Mouse (Mus musculus): Measurements from ENCODE around the gene Lin37. TPM values are rescaled to one million over a fixed set of nuclear protein-coding genes. Genes with fewer than 3 reads are reported as not detected.

The Lin37 gene
- polyA plus RNA-seq, 1 experiment from 2014 or later = 40.8 TPM

DNA sequence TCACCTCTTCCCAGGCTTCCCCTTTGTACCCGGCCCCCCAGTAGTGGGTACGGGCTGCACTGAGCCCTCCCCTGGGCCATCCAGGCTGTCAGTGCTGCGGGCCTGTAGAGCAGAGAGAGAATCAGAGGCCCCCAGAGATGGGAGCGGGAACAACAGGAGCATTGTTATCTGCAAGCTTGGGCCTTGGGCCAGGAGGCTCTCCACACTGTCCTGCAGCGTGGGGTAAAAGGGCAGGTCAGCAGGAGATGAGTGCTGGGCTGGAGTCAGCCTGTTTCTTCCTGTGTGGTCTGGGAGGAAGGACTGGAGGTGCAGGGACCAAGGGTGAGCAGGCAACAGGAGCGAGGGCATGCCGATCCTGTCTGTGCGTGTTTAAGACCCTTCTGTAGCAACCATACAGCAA lies 26.7 kb downstream of the Lin37 start:
- H3K27me3 ChIP-seq (ENCODE audit: insufficient read depth, low read length) = no peaks in the 10 kb centered on the region
- H3K36me3 ChIP-seq (ENCODE audit: insufficient read depth, low read length) = peaks cover 19% of the 10 kb centered on the region; the same call in 1 of the 2 replicates
- no peak overlapping the region for H3K9ac ChIP-seq (ENCODE audit: low read depth, low read length)
- H3K9me3 ChIP-seq (replicated peaks; ENCODE audit: low read length) = no peaks in the 10 kb centered on the region
- WGBS = 32% methylated on average over 8 of the region's 8 CpGs
- DNase-seq (ENCODE audit: low spot score) = peak; percentile 41
- TF ChIP-seq CTCF (IDR thresholded peaks at IDR 0.05; ENCODE audit: low read depth) = no peak
- no peak overlapping the region for H3K4me3 ChIP-seq (replicated peaks; ENCODE audit: low read depth, low read length)
- H3K27ac ChIP-seq = no peak overlapping the region
- H3K4me2 ChIP-seq (ENCODE audit: low read length) = no peak overlapping the region
- peaks cover 7% of the 10 kb centered on the region; the same call in 1 of the 2 replicates for H3K4me1 ChIP-seq (replicated peaks; ENCODE audit: insufficient read depth, low read length)
- ATAC-seq (replicated peaks; ENCODE audit: low FRiP score, low read depth) = peak; percentile 45; the same call in 1 of the 2 replicates

DNA sequence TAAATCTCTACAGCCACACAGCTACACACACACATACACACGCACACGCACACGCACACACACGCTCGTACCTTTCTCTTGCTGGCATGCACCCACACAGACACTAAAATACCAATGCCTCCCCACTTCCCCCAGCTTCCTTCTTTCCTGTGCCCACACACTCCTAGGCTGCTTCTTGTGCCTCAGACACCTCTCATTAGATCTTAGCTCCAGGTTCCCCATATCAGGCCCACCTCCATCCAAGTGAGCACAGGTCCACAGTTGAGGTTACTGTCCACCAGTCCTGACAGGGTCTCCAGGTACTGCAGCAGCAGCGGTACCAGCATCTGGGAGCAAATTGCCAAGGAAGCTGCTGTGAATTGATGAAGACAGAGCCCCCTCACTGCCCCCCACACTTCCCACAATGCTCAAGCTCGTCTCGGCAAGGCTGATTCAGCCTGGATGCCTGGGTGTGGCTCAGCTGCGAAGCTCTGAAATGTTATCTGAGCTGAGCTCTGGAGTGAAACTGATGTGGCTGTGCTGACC lies 28.3 kb downstream of the Lin37 start:
- Histone ChIP-seq H3K9ac (ENCODE audit: low read depth, low read length) (no peak overlapping the region), H3K36me3 (ENCODE audit: insufficient read depth, low read length) (peaks cover 21% of the 10 kb centered on the region; the same call in 1 of the 2 replicates)
- 79% methylated on average over 9 of the region's 9 CpGs for WGBS

DNA sequence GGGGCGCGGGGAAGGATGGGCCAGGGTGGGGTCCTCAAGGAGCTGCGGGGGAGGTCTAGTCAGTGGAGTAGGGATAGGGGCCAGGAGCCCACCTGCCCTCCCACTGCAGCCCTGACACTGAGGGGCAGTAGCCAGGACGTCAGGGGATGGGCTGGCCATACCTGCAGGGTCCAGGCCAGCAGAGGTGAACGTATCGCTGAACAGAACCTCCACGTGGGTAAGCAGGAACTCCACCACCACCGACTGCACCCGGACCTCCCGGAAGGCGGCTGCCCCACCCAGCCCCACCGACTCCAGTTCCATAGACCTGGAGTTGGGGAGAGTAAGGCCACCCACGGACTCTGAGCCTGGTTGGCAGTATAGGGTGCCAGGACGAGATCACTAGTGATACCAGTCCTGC lies 32.7 kb downstream of the Lin37 start:
- Histone ChIP-seq H3K27me3 (ENCODE audit: insufficient read depth, low read length) (no peaks in the 10 kb centered on the region), H3K4me1 (replicated peaks; ENCODE audit: insufficient read depth, low read length) (peaks cover 15% of the 10 kb centered on the region; the same call in 1 of the 2 replicates), H3K4me2 (ENCODE audit: low read length) (no peak overlapping the region; the same call in 1 of the 2 replicates), H3K36me3 (ENCODE audit: insufficient read depth, low read length) (peaks cover 36% of the 10 kb centered on the region), H3K9ac (ENCODE audit: low read depth, low read length) (peak overlapping the region; percentile 46; the same call in 1 of the 2 replicates), H3K9me3 (replicated peaks; ENCODE audit: low read length) (no peaks in the 10 kb centered on the region), H3K4me3 (replicated peaks; ENCODE audit: low read depth, low read length) (no peak overlapping the region), H3K27ac (no peak overlapping the region)
- DNase-seq (ENCODE audit: low spot score) = no peak
- TF ChIP-seq CTCF (IDR thresholded peaks at IDR 0.05; ENCODE audit: low read depth) = no peak
- 67% methylated on average over 14 of the region's 14 CpGs for WGBS
- ATAC-seq (replicated peaks; ENCODE audit: low FRiP score, low read depth) = peak; percentile 19; the same call in 1 of the 2 replicates

More for the DNA sequence above, 28.3 kb downstream of the Lin37 start:
- H3K4me1 ChIP-seq (replicated peaks; ENCODE audit: insufficient read depth, low read length) = peaks cover 13% of the 10 kb centered on the region; the same call in 1 of the 2 replicates
- H3K27me3 ChIP-seq (ENCODE audit: insufficient read depth, low read length) = no peaks in the 10 kb centered on the region
- no peak for TF ChIP-seq CTCF (IDR thresholded peaks at IDR 0.05; ENCODE audit: low read depth)
- ATAC-seq (replicated peaks; ENCODE audit: low FRiP score, low read depth) (no peak), DNase-seq (ENCODE audit: low spot score) (no peak)
- H3K4me3 ChIP-seq (replicated peaks; ENCODE audit: low read depth, low read length) = no peak overlapping the region
- no peak overlapping the region for H3K4me2 ChIP-seq (ENCODE audit: low read length)
- H3K9me3 ChIP-seq (replicated peaks; ENCODE audit: low read length) = no peaks in the 10 kb centered on the region
- no peak overlapping the region for H3K27ac ChIP-seq

DNA sequence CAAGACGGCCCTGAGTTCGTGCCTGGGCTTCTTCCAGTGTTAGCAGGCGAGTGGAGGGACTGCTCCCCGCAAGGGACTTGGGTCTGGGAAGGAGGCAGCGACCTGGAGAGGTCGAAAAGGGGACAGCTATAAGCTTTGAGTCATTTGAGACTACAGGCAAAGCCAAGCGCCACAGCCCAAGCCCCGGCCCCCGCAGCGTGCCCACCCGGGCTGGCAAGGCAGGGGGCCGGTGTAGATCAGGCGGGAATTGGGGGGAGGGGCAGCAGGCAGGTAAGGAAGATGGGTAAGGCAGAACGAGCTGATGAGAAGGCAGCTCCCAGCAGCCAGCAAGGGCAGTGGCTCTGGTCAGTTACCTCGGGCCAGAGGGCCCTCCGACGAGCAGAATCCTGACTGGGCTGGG lies 33.2 kb downstream of the Lin37 start:
- no peak for DNase-seq (ENCODE audit: low spot score)
- Histone ChIP-seq H3K9ac (ENCODE audit: low read depth, low read length) (peak overlapping the region; percentile 46; the same call in 1 of the 2 replicates), H3K4me1 (replicated peaks; ENCODE audit: insufficient read depth, low read length) (peaks cover 15% of the 10 kb centered on the region; the same call in 1 of the 2 replicates), H3K36me3 (ENCODE audit: insufficient read depth, low read length) (peaks cover 36% of the 10 kb centered on the region), H3K4me3 (replicated peaks; ENCODE audit: low read depth, low read length) (no peak overlapping the region), H3K9me3 (replicated peaks; ENCODE audit: low read length) (no peaks in the 10 kb centered on the region), H3K4me2 (ENCODE audit: low read length) (peak overlapping the region; percentile 36), H3K27me3 (ENCODE audit: insufficient read depth, low read length) (no peaks in the 10 kb centered on the region), H3K27ac (peak overlapping the region; percentile 51; the same call in 1 of the 2 replicates)
- WGBS = 18% methylated on average over 17 of the region's 17 CpGs
- ATAC-seq (replicated peaks; ENCODE audit: low FRiP score, low read depth) = 0 out of 2 replicates have a peak, but pooled peaks have one; percentile 11
- no peak for TF ChIP-seq CTCF (IDR thresholded peaks at IDR 0.05; ENCODE audit: low read depth)

DNA sequence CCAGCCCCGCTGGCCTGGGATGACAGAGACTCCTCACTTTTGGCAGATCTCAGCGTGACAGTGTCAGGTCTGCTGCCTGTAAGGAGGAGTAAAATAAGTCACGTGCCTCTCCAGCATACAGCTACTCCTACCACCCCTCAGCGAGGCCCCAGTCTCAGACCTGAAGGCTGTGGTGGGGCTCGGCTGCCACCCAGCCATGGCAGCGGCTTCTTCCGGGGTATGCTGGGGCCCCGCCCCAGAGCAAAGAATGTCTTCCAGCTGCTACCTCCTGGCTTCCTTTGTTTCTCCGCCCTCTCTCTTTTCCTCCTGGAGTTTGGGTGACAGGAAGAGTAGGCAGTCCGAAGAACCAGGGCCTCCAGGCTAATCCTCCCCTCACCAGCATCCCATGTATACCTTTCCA lies 33.7 kb downstream of the Lin37 start:
- WGBS = 20% methylated on average over 10 of the region's 10 CpGs
- Histone ChIP-seq H3K27ac (peak overlapping the region; percentile 51; the same call in 1 of the 2 replicates), H3K36me3 (ENCODE audit: insufficient read depth, low read length) (peaks cover 36% of the 10 kb centered on the region), H3K4me2 (ENCODE audit: low read length) (peak overlapping the region; percentile 36), H3K27me3 (ENCODE audit: insufficient read depth, low read length) (no peaks in the 10 kb centered on the region), H3K4me1 (replicated peaks; ENCODE audit: insufficient read depth, low read length) (peaks cover 15% of the 10 kb centered on the region; the same call in 1 of the 2 replicates), H3K9ac (ENCODE audit: low read depth, low read length) (peak overlapping the region; percentile 46; the same call in 1 of the 2 replicates), H3K9me3 (replicated peaks; ENCODE audit: low read length) (no peaks in the 10 kb centered on the region), H3K4me3 (replicated peaks; ENCODE audit: low read depth, low read length) (no peak overlapping the region)
- ATAC-seq (replicated peaks; ENCODE audit: low FRiP score, low read depth) (peak; percentile 27; the same call in 1 of the 2 replicates), DNase-seq (ENCODE audit: low spot score) (peak; percentile 56)
- TF ChIP-seq CTCF (IDR thresholded peaks at IDR 0.05; ENCODE audit: low read depth) = no peak

DNA sequence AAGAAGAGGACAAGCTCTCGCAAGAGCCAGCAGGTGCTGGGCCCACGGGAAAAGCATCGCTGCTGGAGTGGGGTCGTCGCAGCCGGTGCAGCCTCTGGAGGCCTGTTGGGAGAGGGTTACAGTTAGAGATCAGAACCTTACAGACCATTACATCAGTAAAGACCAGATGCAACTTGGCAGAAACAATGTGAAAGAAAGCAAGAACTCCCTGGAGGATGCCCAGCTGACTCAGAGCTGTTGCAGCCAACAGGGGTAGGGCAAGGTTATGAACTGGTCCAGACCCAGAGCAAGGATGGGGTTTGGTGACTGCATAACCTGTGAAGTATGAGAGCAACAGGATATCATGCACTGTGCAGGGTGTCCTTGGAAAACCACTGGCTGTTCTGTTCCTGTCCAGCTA lies 35.2 kb downstream of the Lin37 start:
- WGBS = 84% methylated on average over 6 of the region's 6 CpGs
- Histone ChIP-seq H3K36me3 (ENCODE audit: insufficient read depth, low read length) (peaks cover 29% of the 10 kb centered on the region), H3K4me1 (replicated peaks; ENCODE audit: insufficient read depth, low read length) (peaks cover 16% of the 10 kb centered on the region; the same call in 1 of the 2 replicates), H3K9ac (ENCODE audit: low read depth, low read length) (no peak overlapping the region), H3K27me3 (ENCODE audit: insufficient read depth, low read length) (no peaks in the 10 kb centered on the region), H3K27ac (no peak overlapping the region), H3K9me3 (replicated peaks; ENCODE audit: low read length) (no peaks in the 10 kb centered on the region), H3K4me2 (ENCODE audit: low read length) (no peak overlapping the region), H3K4me3 (replicated peaks; ENCODE audit: low read depth, low read length) (no peak overlapping the region)
- ATAC-seq (replicated peaks; ENCODE audit: low FRiP score, low read depth) (no peak), DNase-seq (ENCODE audit: low spot score) (no peak)
- no peak for TF ChIP-seq CTCF (IDR thresholded peaks at IDR 0.05; ENCODE audit: low read depth)
